Mouse (Mus musculus) embryonic fibroblast, embryonic 13.5 days (primary cell): ENCODE measurements at regions not wholly inside any gene's neighbourhood (a gene's known extent, or its start where the extent isn't known, plus 50 kb on each side); places are given as distances from the start of the nearest gene placed in this dataset.

Source experiments
- CTCF ChIP-seq: IDR thresholded peaks from 2 replicates; pipeline ENCODE4 v1.5.1; 2011; ENCODE audit warnings: mild to moderate bottlenecking, control low read depth, low read length, moderate library complexity, borderline replicate concordance; ENCODE audit not compliant: insufficient read depth
- POLR2A ChIP-seq: IDR thresholded peaks from 2 replicates; pipeline ENCODE4 v1.6.1; 2011; ENCODE audit warnings: low read depth, mild to moderate bottlenecking, control low read depth, low read length, moderate library complexity

- TF ChIP-seq CTCF (no peak), POLR2A (no peak)
Observed at GRCm38 (mm10) chr2:79519799-79520449, 63.3 kb upstream of the Cerkl start.
